Mouse (Mus musculus) left cerebral cortex, adult 8-10 months (tissue): ENCODE data around the gene Prr5l. TPM values are rescaled to one million over a fixed set of nuclear protein-coding genes. Genes with fewer than 3 reads are reported as not detected.

Experiments
- DNase-seq, 2 experiments: peaks; one replicate each; pipeline ENCODE4 v3.0.0; 2022; ENCODE audit warnings: low spot score in 2 of 2
- total RNA-seq, 4 experiments: library from RNA; stranded (reverse); gene quantifications; 2 replicates each; pipeline ENCODE4 v1.2.4; 2022

The Prr5l gene
- total RNA-seq, 4 experiments from 2014 or later = 13.1 to 18.4 (median 13.6) TPM

DNA sequence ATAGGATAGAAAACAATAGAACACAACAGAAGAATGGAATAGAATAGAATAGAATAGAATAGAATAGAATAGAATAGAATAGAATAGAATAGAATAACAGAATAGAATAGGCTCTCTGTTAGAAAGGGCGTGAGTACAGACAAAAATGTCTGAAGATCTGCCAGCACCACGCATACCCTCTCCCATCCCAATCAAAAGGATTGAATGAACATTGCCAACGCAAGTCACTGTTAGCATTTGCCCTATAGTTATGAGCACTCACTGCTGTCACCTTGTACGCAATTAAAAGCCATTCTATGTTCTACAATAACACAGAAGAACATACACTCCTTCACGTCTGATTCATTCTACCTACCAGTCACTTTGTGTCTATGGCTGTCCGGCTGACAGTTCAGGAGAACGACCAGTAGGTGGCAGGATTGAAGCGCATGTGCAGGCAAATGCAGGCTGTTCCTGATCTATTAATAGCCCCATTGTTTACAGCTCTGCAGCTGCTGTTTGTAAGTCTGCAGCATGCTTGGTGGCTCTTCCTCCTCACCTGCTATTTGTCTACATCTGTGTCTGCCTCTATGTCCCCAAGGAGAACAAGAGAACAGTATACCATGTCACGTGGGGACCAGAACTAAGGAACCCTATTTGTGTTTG is 217.6 kb downstream of the Prr5l start:
- peak; percentile 58 to 73 for DNase-seq

Other genes starting within 250 kb of the Prr5l start
- gene Rag1, start 233.5 kb downstream of the Prr5l start, total RNA-seq = under 1 TPM; 0.07 to 0.42 (median 0.21) TPM
- gene B230118H07Rik, start 233.5 kb downstream of the Prr5l start, total RNA-seq = 10 to 100 TPM; 26.9 to 41.0 (median 28.7) TPM
- 10 to 100 TPM; 10.9 to 14.2 (median 12.5) TPM for gene Traf6, start 204.6 kb downstream of the Prr5l start, total RNA-seq
- 10 to 100 TPM; 37.2 to 45.9 (median 40.3) TPM for gene Commd9, start 3.2 kb upstream of the Prr5l start, total RNA-seq